Mouse (Mus musculus) heart, adult 2 months (tissue): ENCODE data around the gene Sort1.

ENCODE experiments used
- CTCF ChIP-seq: fragments of 200-600 bp; IDR thresholded peaks from 2 replicates; pipeline ENCODE4 v1.8.1; 2022; ENCODE audit warnings: antibody characterized with exemption, mild to moderate bottlenecking, moderate library complexity
- POLR2A ChIP-seq: fragments of 200-500 bp; IDR thresholded peaks from 2 replicates; pipeline ENCODE4 v1.6.1; 2011; ENCODE audit warnings: mild to moderate bottlenecking, low read depth, low read length, control low read depth; ENCODE audit not compliant: insufficient read depth

GRCm38 (mm10) chr3:108400442-108400841 is 116.6 kb downstream of the Sort1 start:
- no peak for TF ChIP-seq CTCF
- no peak for TF ChIP-seq POLR2A
